Mouse (Mus musculus): ENCODE results near the gene Pkp4. TPM values are rescaled to one million over a fixed set of nuclear protein-coding genes. Genes with fewer than 3 reads are reported as not detected.

Gene Pkp4
- total RNA-seq, 2 experiments from 2014 or later = 267 to 275 TPM

GRCm38 (mm10) chr2:59338501-59338900 is 177.9 kb downstream of the Pkp4 start:
- no peak for DNase-seq (ENCODE audit: low spot score in 2 of 2)

GRCm38 (mm10) chr2:59338926-59339325 is 178.3 kb downstream of the Pkp4 start:
- DNase-seq (ENCODE audit: low spot score in 2 of 2) = no peak

DNA sequence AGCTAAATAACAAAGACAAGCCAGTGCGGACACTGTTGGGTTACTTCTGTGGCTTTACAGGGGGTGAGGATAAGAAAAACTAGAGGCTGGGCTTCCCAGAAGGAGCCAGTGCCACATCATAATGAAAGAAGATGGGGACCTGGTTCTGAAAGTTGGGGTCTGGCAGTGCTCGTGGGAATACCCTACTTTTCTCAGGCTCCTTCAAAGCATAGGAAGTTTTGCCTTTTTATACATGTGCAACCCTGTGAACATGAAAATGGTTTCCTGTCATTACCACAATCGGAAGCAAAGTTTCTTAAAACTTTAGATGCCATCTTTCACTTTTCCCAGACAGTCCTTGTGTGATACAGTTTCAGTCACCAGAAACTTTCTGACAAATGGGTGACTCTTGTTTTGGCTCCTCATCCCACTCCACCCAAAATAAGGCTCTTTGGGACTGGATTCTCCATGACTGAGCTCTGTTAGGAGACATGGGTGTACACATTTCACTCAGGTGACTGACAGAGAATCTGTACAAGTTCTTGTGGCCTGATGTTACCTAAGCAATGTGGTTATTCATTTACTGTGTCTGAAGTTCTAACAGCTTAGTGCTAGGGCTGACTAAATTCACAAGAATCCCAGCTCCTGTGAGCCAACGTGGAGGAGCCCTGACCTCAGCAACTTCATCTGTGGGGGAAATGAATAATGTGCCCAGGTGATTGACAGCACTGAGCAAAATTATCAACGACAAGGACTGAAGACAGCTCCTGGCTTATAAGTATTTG is 179.3 kb downstream of the Pkp4 start:
- no peak for DNase-seq (ENCODE audit: low spot score in 2 of 2)

DNA sequence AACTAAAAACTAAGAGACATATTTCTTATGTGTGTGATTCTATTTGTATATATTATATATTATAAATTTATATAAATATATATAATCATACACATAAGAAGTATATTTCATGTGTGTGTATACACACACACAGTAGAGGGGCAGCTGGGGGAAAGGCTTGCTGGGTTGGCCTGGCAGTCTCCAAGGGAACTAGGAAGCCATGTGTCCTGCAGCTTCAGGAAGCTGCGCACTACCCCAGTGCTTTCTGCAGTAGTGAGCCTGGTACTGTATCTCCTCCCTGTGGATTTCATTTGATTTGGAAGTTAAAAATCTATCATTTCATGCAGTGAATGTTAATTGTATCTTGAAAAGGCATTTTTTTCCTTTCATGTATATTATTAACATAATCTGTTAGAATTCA is 180.2 kb downstream of the Pkp4 start:
- no peak for DNase-seq (ENCODE audit: low spot score in 2 of 2)

DNA sequence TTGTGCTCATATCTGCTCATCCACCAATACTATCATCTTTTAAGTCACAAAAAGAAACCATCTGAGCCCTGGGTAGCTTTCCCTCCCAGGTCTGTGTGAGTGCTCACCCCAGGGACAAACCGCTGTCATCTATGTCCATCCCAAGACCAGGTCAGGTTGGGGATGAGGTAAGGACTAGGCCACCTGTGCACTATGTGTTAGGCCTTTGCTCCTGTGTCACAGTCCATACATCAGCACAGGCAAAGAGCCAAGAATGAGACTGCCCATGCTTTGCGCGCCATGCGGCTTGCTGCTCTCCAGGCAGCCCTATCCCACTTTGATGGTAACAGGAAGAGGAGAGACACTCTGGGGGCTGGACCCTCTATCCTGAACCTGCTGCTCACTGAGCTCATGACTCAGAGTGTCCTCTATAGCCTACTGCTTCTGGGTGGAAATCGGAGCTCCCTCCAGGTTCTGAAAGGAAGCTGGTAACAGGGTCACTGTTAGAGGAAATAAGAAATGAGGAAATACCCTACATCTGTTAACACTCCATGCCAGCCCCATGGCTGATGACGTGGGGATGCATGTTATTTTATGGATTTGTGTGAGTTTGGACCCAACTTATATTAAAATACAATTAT is 182.1 kb downstream of the Pkp4 start:
- DNase-seq (ENCODE audit: low spot score in 2 of 2) = no peak

DNA sequence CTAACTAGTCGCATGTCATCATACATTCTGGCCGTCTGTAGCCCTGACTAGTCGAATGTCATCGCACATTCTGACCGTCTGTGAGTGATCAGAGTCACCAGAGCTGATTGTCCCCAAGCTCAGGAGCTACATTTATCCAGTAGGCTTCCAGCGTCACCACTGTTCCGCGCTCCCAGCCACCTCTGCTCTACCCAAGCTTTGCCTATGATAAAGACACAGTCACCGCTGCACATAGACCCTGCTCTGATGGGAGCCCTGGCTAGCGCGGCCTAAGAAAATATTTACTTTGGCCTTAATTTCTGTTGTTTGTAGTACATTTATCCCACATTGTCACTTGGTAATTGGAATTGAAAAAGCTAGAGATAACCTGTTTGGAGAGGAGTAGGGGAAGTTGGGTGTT is 183.2 kb downstream of the Pkp4 start:
- no peak for DNase-seq (ENCODE audit: low spot score in 2 of 2)

DNA sequence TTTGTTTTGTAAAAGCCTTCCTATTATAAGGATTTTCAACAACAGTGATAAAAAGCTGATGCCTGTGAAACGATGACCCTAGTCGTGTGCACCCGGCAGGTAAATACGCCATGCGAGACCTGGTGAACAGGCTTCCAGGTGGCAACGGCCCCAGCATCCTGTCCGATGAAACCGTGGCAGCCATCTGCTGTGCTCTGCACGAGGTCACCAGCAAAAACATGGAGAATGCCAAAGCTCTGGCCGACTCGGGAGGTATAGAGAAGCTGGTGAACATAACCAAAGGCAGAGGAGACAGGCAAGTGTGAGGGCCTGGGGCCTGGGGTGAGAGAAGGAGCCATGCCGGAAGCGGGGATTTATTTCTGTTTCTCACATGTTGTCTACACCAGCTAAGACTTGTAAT is 184.0 kb downstream of the Pkp4 start:
- DNase-seq (ENCODE audit: low spot score in 2 of 2) = no peak

DNA sequence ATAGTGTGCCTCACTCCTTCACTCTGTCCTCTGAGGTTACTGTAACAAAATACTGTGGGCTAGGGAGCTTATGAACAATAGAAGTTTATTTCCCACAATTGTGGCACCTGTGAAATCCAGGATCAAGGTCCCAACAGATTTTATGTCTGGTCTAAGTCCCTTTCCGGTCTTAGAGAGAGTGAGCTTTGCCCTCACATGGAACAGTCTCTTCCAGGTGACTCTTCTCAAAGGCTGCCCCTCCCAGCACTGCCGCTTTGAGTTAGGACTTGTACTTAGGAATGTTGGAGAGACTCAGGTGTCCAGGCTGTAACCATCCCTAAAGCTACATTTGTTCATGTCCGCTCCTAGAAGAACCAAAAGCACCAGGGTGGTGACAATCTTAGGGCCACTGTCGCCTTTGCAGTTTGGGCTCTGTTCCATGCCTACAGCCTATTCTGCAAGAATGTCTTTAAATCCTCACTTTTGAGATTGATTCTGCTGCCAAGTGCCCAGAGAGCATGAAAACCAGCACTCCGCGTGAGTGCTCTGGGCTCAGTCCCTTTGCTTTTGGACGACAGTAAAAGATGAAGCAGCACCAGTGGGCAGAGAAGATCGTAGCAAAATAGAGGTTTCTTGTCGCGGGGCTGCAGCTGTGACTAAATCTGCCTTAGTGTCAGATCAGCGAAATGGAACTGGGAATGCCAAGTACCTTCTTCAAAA is 184.6 kb downstream of the Pkp4 start:
- DNase-seq (ENCODE audit: low spot score in 2 of 2) = no peak

DNA sequence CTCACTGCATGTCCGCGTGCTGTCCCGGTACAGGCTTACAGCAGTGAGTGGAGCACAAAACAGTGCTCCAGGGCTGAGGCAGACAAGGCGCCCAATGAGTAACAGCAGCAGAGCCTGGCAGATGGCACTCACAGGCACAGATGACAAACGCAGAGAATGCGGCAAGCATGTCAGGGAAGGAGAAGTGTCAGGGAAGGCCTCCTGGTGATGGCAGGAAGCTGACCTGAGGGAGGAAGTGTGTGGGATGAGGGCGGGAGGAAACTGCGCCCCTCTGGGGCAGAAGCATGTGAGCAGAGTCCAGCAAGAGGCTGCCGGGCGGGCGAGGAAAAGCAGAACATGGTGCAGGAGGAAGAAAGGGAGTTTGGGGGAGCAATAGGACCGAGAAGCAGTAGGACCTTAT is 185.8 kb downstream of the Pkp4 start:
- DNase-seq (ENCODE audit: low spot score in 2 of 2) = peak; percentile 47 to 55

GRCm38 (mm10) chr2:59348585-59348984 is 187.9 kb downstream of the Pkp4 start:
- no peak for DNase-seq (ENCODE audit: low spot score in 2 of 2)

DNA sequence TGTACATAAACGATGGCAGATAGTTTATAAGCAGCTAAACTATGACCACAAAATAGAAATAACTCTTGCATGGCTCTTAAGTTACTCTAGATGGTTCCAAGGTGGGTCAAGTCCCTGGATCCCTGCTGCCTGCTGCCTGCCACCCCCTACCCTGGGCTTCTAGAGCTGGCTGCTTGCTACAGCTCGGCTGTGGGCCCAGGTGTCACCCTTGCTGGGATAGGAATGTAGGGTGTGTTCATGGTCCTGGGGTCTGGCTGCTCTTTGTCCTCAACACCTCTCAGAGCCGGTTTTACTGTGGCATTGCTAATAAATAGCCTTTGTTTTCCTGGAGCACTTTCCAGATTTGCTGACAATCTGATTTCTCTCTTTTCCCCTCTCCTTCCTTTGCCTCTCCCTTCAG is 189.4 kb downstream of the Pkp4 start:
- no peak for DNase-seq (ENCODE audit: low spot score in 2 of 2)

DNA sequence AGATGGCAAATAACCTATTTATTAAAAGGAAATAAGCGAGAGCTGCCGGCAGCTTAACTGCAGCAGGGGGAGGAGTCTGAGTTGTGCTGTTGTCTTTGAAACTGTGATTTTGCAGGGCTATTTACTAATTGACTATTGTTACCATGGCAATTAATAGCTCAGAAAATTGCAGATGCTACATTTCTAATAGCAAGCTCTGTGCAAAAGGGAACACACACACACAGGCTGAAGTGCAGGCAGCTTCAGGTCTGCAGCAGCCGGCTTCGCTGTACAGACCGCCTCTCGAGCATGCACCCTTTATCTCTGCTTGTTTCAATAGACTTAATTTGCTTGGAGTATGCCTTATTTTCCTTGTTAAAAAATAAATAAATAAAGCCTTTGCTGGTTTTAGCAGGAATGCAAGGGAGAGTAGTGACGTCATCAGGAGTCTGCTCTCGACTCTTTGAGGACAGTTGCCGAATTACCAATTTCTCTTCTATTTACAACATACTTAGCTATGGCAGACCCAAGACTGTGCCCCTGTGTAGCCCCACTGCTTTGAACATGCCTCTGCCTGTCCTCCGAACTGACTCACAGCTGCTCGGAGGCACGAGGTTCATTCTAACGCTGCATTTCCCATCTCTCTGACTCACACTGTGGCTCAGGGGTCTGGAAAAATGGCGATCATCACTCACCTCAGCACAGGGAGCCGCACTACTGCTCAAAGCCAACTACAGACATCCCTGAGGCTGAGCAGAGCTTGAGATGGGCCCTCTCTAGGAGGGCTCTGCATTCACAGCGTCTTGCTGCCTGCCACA is 190.9 kb downstream of the Pkp4 start:
- DNase-seq (ENCODE audit: low spot score in 2 of 2) = no peak

GRCm38 (mm10) chr2:59353821-59354220 is 193.2 kb downstream of the Pkp4 start:
- DNase-seq (ENCODE audit: low spot score in 2 of 2) = no peak

- DNase-seq (ENCODE audit: low spot score in 2 of 2) = no peak
These were observed 195.1 kb downstream of the Pkp4 start for GRCm38 (mm10) chr2:59355531-59356289.

DNA sequence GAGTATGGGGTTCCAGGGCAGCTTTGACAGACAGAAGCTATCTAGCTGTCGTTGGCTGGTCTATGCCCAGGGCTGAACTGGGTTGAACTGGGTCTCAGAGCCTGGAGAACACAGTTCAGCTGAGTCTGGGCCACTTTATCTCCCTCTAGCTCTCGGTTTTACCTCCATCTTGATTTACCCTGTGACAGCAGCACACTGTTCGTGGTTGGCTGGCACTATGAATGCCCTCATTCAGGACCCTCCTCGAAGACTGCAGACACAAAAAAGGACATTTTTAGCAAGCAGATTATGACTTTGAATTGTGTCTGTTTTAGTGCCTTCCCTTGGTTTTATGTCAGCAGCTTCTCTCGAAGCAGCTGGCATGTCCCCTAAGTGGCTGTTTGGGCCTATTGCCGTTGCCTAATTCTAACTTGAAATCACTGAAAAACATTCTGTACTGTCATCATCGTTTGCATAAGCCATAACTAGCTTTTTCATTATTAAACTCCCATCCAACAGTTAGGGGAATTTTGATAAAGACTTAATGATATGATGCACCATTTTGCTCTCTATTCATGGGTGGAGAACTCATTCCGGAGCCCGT is 199.2 kb downstream of the Pkp4 start:
- DNase-seq (ENCODE audit: low spot score in 2 of 2) = no peak

GRCm38 (mm10) chr2:59361350-59361780 is 200.7 kb downstream of the Pkp4 start:
- DNase-seq (ENCODE audit: low spot score in 2 of 2) = no peak

- DNase-seq (ENCODE audit: low spot score in 2 of 2) = no peak
These were observed 203.6 kb downstream of the Pkp4 start for GRCm38 (mm10) chr2:59364156-59364842.

DNA sequence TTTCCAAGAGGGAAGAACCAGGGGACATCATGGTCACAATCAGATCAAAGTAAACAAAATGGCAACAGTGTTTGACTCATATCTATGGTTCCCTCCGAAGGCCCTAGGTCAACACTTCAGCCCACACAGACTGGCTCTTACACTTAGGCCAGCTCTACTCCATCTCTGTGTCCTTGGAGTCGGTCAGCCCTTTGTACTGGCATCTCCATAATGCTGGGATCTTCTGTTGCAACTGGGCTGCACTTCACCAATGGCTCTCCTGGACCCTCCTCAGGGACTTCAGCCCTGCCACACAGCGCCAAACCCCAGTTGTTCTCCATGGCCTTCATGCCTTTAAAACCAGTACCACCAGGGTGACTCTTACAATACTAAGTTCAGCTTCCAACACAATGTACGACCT is 206.5 kb downstream of the Pkp4 start:
- no peak for DNase-seq (ENCODE audit: low spot score in 2 of 2)

GRCm38 (mm10) chr2:59373113-59373512 is 212.5 kb downstream of the Pkp4 start:
- DNase-seq (ENCODE audit: low spot score in 2 of 2) = no peak

- DNase-seq (ENCODE audit: low spot score in 2 of 2) = no peak
These were observed 217.4 kb downstream of the Pkp4 start for GRCm38 (mm10) chr2:59378096-59378495.
